Mouse (Mus musculus): ENCODE measurements around the gene Dhrs9.

DNA sequence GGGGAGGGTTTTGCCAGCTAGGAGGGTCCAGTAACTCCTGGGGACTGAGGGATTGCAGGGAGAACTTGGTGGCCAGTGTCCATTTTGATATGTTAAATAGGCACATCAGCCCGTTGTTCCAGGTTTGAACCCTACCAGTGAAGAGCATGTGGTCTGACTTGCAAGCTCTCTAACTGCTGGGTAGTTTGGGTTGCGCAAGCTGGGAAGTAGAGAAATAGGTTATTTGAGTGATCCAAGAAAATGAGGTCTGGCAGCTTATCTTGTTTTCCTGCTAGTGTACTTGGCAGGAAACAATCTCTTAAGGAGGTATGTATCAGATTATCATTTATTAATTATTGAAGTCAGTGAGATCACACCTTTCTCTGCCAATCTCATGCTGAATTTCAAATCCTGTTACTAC, 15.4 kb upstream of the Dhrs9 start:
- no peak for TF ChIP-seq POLR2A (IDR thresholded peaks at IDR 0.05; ENCODE audit: low read depth, low read length)
- TF ChIP-seq CTCF (IDR thresholded peaks at IDR 0.05; ENCODE audit: extremely low read depth, insufficient read depth, insufficient read length, insufficient replicate concordance) = no peak
